Mouse (Mus musculus): ENCODE results near the gene Atg4b.

GRCm38 (mm10) chr1:93802771-93803170 is 51.5 kb downstream of the Atg4b start:
- TF ChIP-seq POLR2A (IDR thresholded peaks at IDR 0.05; ENCODE audit: insufficient read depth, low read depth, low read length) (no peak), EP300 (IDR thresholded peaks at IDR 0.05; ENCODE audit: insufficient read depth, low read depth, low read length) (no peak), CTCF (IDR thresholded peaks at IDR 0.05) (no peak)
